Comparison of ENCODE assay signal across 10 mouse cellular contexts in genomic region chr11:77486798-77487197, GRCm38 (mm10). TPM values are rescaled to one million over a fixed set of nuclear protein-coding genes. Genes with fewer than 3 reads are reported as not detected.
A peak's percentile ranks its signal among the peaks of the same experiment; 100 is the strongest.
DNase-seq lines count a peak whose midpoint lies in the region; ATAC-seq and TF ChIP-seq lines count a peak whose summit lies in the region.
"Had no signal": no experiment of that assay in that cellular context is flagged by ENCODE, and none has a peak within 500 bp of the region (broad histone marks: within the 10 kb centered on the region; RNA-seq: fewer than 3 reads in every experiment).

No protein-coding gene starts in this region.

- intact Hi-C loops in left cerebral cortex, postnatal 4 days (cut with DNase I) = loop anchor here (10.0 kb wide), 1 partner anchor 382 kb away; no protein-coding TSS in a partner anchor

- H3K9ac ChIP-seq in forebrain, postnatal 0 days = 0 out of 2 replicates have a peak overlapping the region, but pooled peaks have one; percentile 22
- H3K9ac ChIP-seq in midbrain, postnatal 0 days (replicated peaks; ENCODE audit: low read length, poor library complexity, severe bottlenecking) = peak overlapping the region; percentile 30; the same call in 1 of the 2 replicates
- no peak overlapping the region for H3K9ac ChIP-seq in liver, embryonic 11.5 days (ENCODE audit: low read depth, low read length)

- peak; percentile 27 for TF ChIP-seq CTCF in forebrain, postnatal 0 days (IDR thresholded peaks at IDR 0.05; ENCODE audit: low read depth)
- TF ChIP-seq CTCF in midbrain, postnatal 0 days (IDR thresholded peaks at IDR 0.05) = peak; percentile 38; the same call in 1 of the 2 replicates

- peak overlapping the region; percentile 58 for H3K27ac ChIP-seq in forebrain, postnatal 0 days (ENCODE audit: low read depth, low read length)
- H3K27ac ChIP-seq in midbrain, postnatal 0 days (ENCODE audit: low read depth, low read length) = peak overlapping the region; percentile 32; the same call in 1 of the 2 replicates
- no peak overlapping the region for H3K27ac ChIP-seq in liver, embryonic 11.5 days (ENCODE audit: low read depth, low read length)
- H3K27ac ChIP-seq in heart, embryonic 10.5 days = no peak overlapping the region

- H3K36me3 ChIP-seq in forebrain, postnatal 0 days (ENCODE audit: insufficient read depth) = no peaks in the 10 kb centered on the region
- H3K36me3 ChIP-seq in midbrain, postnatal 0 days (ENCODE audit: insufficient read depth, low read length) = no peaks in the 10 kb centered on the region
- H3K36me3 ChIP-seq in liver, embryonic 11.5 days (ENCODE audit: control insufficient read depth, insufficient read depth, low read length) = no peaks in the 10 kb centered on the region
- H3K36me3 ChIP-seq in heart, embryonic 10.5 days = no peaks in the 10 kb centered on the region

- H3K4me3 ChIP-seq in forebrain, postnatal 0 days (ENCODE audit: low read depth, low read length) = 0 out of 2 replicates have a peak overlapping the region, but pooled peaks have one; percentile 97
- H3K4me3 ChIP-seq in midbrain, postnatal 0 days (ENCODE audit: low read depth, low read length) = peak overlapping the region; percentile 14; the same call in 1 of the 2 replicates
- no peak overlapping the region for H3K4me3 ChIP-seq in liver, embryonic 11.5 days (ENCODE audit: low read depth, low read length)
- H3K4me3 ChIP-seq in heart, embryonic 10.5 days = no peak overlapping the region

- H3K4me1 ChIP-seq in forebrain, postnatal 0 days (ENCODE audit: insufficient read depth) = peaks cover 42% of the 10 kb centered on the region
- H3K4me1 ChIP-seq in midbrain, postnatal 0 days (ENCODE audit: insufficient read depth, low read length) = peaks cover 33% of the 10 kb centered on the region; the same call in 1 of the 2 replicates
- H3K4me1 ChIP-seq in liver, embryonic 11.5 days (replicated peaks; ENCODE audit: control insufficient read depth, insufficient read depth, low read length) = peaks cover 24% of the 10 kb centered on the region
- H3K4me1 ChIP-seq in heart, embryonic 10.5 days = peaks cover 61% of the 10 kb centered on the region

- WGBS in forebrain, postnatal 0 days = 15% methylated on average over 5 of the region's 5 CpGs
- WGBS in midbrain, postnatal 0 days = 38% methylated on average over 5 of the region's 5 CpGs
- WGBS in liver, embryonic 11.5 days = 87% methylated on average over 5 of the region's 5 CpGs
- 80% methylated on average over 5 of the region's 5 CpGs for WGBS in heart, embryonic 10.5 days

- peak; percentile 84 for DNase-seq in left cerebral cortex, postnatal 4 days
- DNase-seq in left cerebral cortex, adult 18-20 months (ENCODE audit: low spot score in 2 of 2) = no peak
- DNase-seq in cerebellum, postnatal 25 days = peak; percentile 74 to 81
- peak; percentile 76 for DNase-seq in forebrain, postnatal 0 days
- peak; percentile 86 for DNase-seq in midbrain, postnatal 0 days (ENCODE audit: low spot score)
- no peak for DNase-seq in liver, embryonic 11.5 days (ENCODE audit: low spot score)
- no peak for DNase-seq in spleen, postnatal 36 days (ENCODE audit: low spot score in 2 of 2)
- no peak for DNase-seq in heart, embryonic 10.5 days (ENCODE audit: low spot score)
- DNase-seq: kidney, adult 2 months had no signal

- H3K27me3 ChIP-seq in forebrain, postnatal 0 days (ENCODE audit: insufficient read depth, low read length) = no peaks in the 10 kb centered on the region
- no peaks in the 10 kb centered on the region for H3K27me3 ChIP-seq in midbrain, postnatal 0 days (ENCODE audit: insufficient read depth, low read length)
- H3K27me3 ChIP-seq in liver, embryonic 11.5 days (replicated peaks; ENCODE audit: control insufficient read depth, insufficient read depth, low read length) = no peaks in the 10 kb centered on the region
- H3K27me3 ChIP-seq in heart, embryonic 10.5 days (ENCODE audit: insufficient read depth, poor library complexity, severe bottlenecking) = 0 out of 2 replicates have a peak, but pooled peaks cover 4% of the 10 kb centered on the region

- ATAC-seq in forebrain, postnatal 0 days = peak; percentile 10; the same call in 1 of the 2 replicates
- ATAC-seq in midbrain, postnatal 0 days (ENCODE audit: low FRiP score) = no peak
- no peak for ATAC-seq in liver, embryonic 11.5 days (replicated peaks; ENCODE audit: low FRiP score)

- peak overlapping the region; percentile 95 for H3K4me2 ChIP-seq in forebrain, postnatal 0 days (ENCODE audit: low read depth)
- H3K4me2 ChIP-seq in midbrain, postnatal 0 days (ENCODE audit: low read depth, low read length, poor library complexity, severe bottlenecking) = peak overlapping the region; percentile 86
- no peak overlapping the region for H3K4me2 ChIP-seq in liver, embryonic 11.5 days

- H3K9me3 ChIP-seq in forebrain, postnatal 0 days (ENCODE audit: low read length) = no peaks in the 10 kb centered on the region
- no peaks in the 10 kb centered on the region for H3K9me3 ChIP-seq in midbrain, postnatal 0 days (ENCODE audit: low read length)
- no peaks in the 10 kb centered on the region for H3K9me3 ChIP-seq in liver, embryonic 11.5 days (ENCODE audit: control insufficient read depth, low read length)
- H3K9me3 ChIP-seq in heart, embryonic 10.5 days = no peaks in the 10 kb centered on the region

RNA-seq across cellular contexts. Expression of gene Ankrd13b, which starts 2.7 kb away (rescaled TPM):
- 100 to 1,000 TPM; 216 to 217 TPM for total RNA-seq in left cerebral cortex, postnatal 4 days (2021)
- 10 to 100 TPM; 80.5 to 82.5 TPM for total RNA-seq in left cerebral cortex, adult 18-20 months (2021)
- 81.7 and 81.9 TPM in 2 replicates for total RNA-seq in forebrain, postnatal 0 days (2014; rRNA removed)
- 55.4 and 56.8 TPM in 2 replicates for polyA plus RNA-seq in forebrain, postnatal 0 days (2015; fragmentation: Nextera tagmentation; extraction: Ambion mirVana)
- 70.3 and 75.5 TPM in 2 replicates for total RNA-seq in midbrain, postnatal 0 days (2014; rRNA removed)
- 41.5 and 43.6 TPM in 2 replicates for polyA plus RNA-seq in midbrain, postnatal 0 days (2015; fragmentation: Nextera tagmentation; extraction: Ambion mirVana)
- polyA plus RNA-seq in liver, embryonic 11.5 days (2014; fragmentation: Nextera tagmentation; extraction: Ambion mirVana) = 4.4 and 5.6 TPM in 2 replicates
- polyA plus RNA-seq in heart, embryonic 10.5 days (2016; fragmentation: Nextera tagmentation; extraction: Ambion mirVana) = 2.5 and 3.5 TPM in 2 replicates

RNA-seq across cellular contexts. Expression of gene Git1, which starts 6.6 kb away (rescaled TPM):
- 100 to 1,000 TPM; 150 to 151 TPM for total RNA-seq in left cerebral cortex, postnatal 4 days (2021)
- total RNA-seq in left cerebral cortex, adult 18-20 months (2021) = 100 to 1,000 TPM; 282 to 319 TPM
- 91.2 and 126 TPM in 2 replicates for total RNA-seq in forebrain, postnatal 0 days (2014; rRNA removed)
- 20.1 and 22.1 TPM in 2 replicates for polyA plus RNA-seq in forebrain, postnatal 0 days (2015; fragmentation: Nextera tagmentation; extraction: Ambion mirVana)
- 111 and 143 TPM in 2 replicates for total RNA-seq in midbrain, postnatal 0 days (2014; rRNA removed)
- polyA plus RNA-seq in midbrain, postnatal 0 days (2015; fragmentation: Nextera tagmentation; extraction: Ambion mirVana) = 18.5 and 19.6 TPM in 2 replicates
- polyA plus RNA-seq in liver, embryonic 11.5 days (2014; fragmentation: Nextera tagmentation; extraction: Ambion mirVana) = 10.1 and 14.1 TPM in 2 replicates
- polyA plus RNA-seq in heart, embryonic 10.5 days (2016; fragmentation: Nextera tagmentation; extraction: Ambion mirVana) = 9.0 and 11.9 TPM in 2 replicates

RNA-seq across cellular contexts. Expression of gene Coro6, which starts 24.6 kb away (rescaled TPM):
- 1 to 10 TPM; 2.2 to 3.7 TPM for total RNA-seq in left cerebral cortex, postnatal 4 days (2021)
- total RNA-seq in left cerebral cortex, adult 18-20 months (2021) = 10 to 100 TPM; 37.6 to 48.5 TPM
- total RNA-seq in forebrain, postnatal 0 days (2014; rRNA removed) = 0.43 and 0.54 TPM in 2 replicates
- polyA plus RNA-seq in forebrain, postnatal 0 days (2015; fragmentation: Nextera tagmentation; extraction: Ambion mirVana) = 0.12 and 0.28 TPM in 2 replicates
- 1.1 and 2.2 TPM in 2 replicates for total RNA-seq in midbrain, postnatal 0 days (2014; rRNA removed)
- 0.65 and 0.70 TPM in 2 replicates for polyA plus RNA-seq in midbrain, postnatal 0 days (2015; fragmentation: Nextera tagmentation; extraction: Ambion mirVana)
- polyA plus RNA-seq in liver, embryonic 11.5 days (2014; fragmentation: Nextera tagmentation; extraction: Ambion mirVana) = 0.35 and 0.40 TPM in 2 replicates
- polyA plus RNA-seq in heart, embryonic 10.5 days (2016; fragmentation: Nextera tagmentation; extraction: Ambion mirVana) = 15.9 and 24.4 TPM in 2 replicates
- total RNA-seq: megakaryocyte-erythroid progenitor cell, adult 5-6 weeks had no signal

RNA-seq across cellular contexts. Expression of gene Abhd15, which starts 28.1 kb away (rescaled TPM):
- total RNA-seq in left cerebral cortex, postnatal 4 days (2021) = under 1 TPM; 0.50 to 0.54 TPM
- 1 to 10 TPM in 1 of 2 experiments, under 1 TPM in 1; 0.77 to 1.3 TPM for total RNA-seq in left cerebral cortex, adult 18-20 months (2021)
- total RNA-seq in forebrain, postnatal 0 days (2014; rRNA removed) = 1.6 and 1.9 TPM in 2 replicates
- 1.1 and 1.5 TPM in 2 replicates for polyA plus RNA-seq in forebrain, postnatal 0 days (2015; fragmentation: Nextera tagmentation; extraction: Ambion mirVana)
- 3.6 and 4.2 TPM in 2 replicates for total RNA-seq in midbrain, postnatal 0 days (2014; rRNA removed)
- 1.6 and 1.8 TPM in 2 replicates for polyA plus RNA-seq in midbrain, postnatal 0 days (2015; fragmentation: Nextera tagmentation; extraction: Ambion mirVana)
- polyA plus RNA-seq in liver, embryonic 11.5 days (2014; fragmentation: Nextera tagmentation; extraction: Ambion mirVana) = 3.9 and 4.2 TPM in 2 replicates
- 1.6 and 1.9 TPM in 2 replicates for polyA plus RNA-seq in heart, embryonic 10.5 days (2016; fragmentation: Nextera tagmentation; extraction: Ambion mirVana)

RNA-seq across cellular contexts. Expression of gene Trp53i13, which starts 29.0 kb away (rescaled TPM):
- 1 to 10 TPM; 5.8 TPM for total RNA-seq in left cerebral cortex, postnatal 4 days (2021)
- total RNA-seq in left cerebral cortex, adult 18-20 months (2021) = 1 to 10 TPM; 4.1 to 4.5 TPM
- 7.7 and 12.4 TPM in 2 replicates for total RNA-seq in forebrain, postnatal 0 days (2014; rRNA removed)
- polyA plus RNA-seq in forebrain, postnatal 0 days (2015; fragmentation: Nextera tagmentation; extraction: Ambion mirVana) = 12.3 and 12.4 TPM in 2 replicates
- 7.5 and 7.8 TPM in 2 replicates for total RNA-seq in midbrain, postnatal 0 days (2014; rRNA removed)
- polyA plus RNA-seq in midbrain, postnatal 0 days (2015; fragmentation: Nextera tagmentation; extraction: Ambion mirVana) = 11.4 and 11.5 TPM in 2 replicates
- 16.2 and 17.9 TPM in 2 replicates for polyA plus RNA-seq in liver, embryonic 11.5 days (2014; fragmentation: Nextera tagmentation; extraction: Ambion mirVana)
- polyA plus RNA-seq in heart, embryonic 10.5 days (2016; fragmentation: Nextera tagmentation; extraction: Ambion mirVana) = 25.2 and 30.2 TPM in 2 replicates

Comparison
In these comparisons a context has a peak if more than half of its experiments do, and no peak if none do; other contexts are left out.
1. DNase-seq: peak in left cerebral cortex, postnatal 4 days (single experiment), cerebellum, postnatal 25 days (2 of 2), forebrain, postnatal 0 days (single experiment) and midbrain, postnatal 0 days (single experiment); none in left cerebral cortex, adult 18-20 months (0 of 2), liver, embryonic 11.5 days (single experiment), spleen, postnatal 36 days (0 of 2) and heart, embryonic 10.5 days (single experiment).
2. RNA of gene Coro6, which starts 24.6 kb away (total RNA-seq): 37.6 to 48.5 TPM in left cerebral cortex, adult 18-20 months; 2.2 to 3.7 TPM in left cerebral cortex, postnatal 4 days, 1.1 to 2.2 TPM in midbrain, postnatal 0 days and 0.43 to 0.54 TPM in forebrain, postnatal 0 days; every median in the first group is over 4 times any median in the second.
3. H3K27ac ChIP-seq: peak in forebrain, postnatal 0 days (single experiment) and midbrain, postnatal 0 days (single experiment); none in liver, embryonic 11.5 days (single experiment) and heart, embryonic 10.5 days (single experiment).
4. H3K4me3 ChIP-seq: peak in forebrain, postnatal 0 days (single experiment) and midbrain, postnatal 0 days (single experiment); none in liver, embryonic 11.5 days (single experiment) and heart, embryonic 10.5 days (single experiment).